Mouse (Mus musculus) left cerebral cortex, postnatal 4 days (tissue): ENCODE measurements around the gene Bpifb6. TPM values are rescaled to one million over a fixed set of nuclear protein-coding genes. Genes with fewer than 3 reads are reported as not detected.

ENCODE experiments used
- DNase-seq: peaks from one replicate; pipeline ENCODE4 v3.0.0-alpha.2; 2022
- intact Hi-C: fragments of 180-260 bp; cut with DNase I; formaldehyde crosslinking; loops from one replicate; pipeline ENCODE4 v1.15.1; 2025
- total RNA-seq, 2 experiments: library from RNA; stranded (reverse); gene quantifications; 2 replicates each; pipeline ENCODE4 v1.2.3; 2021

Bpifb6 gene
- total RNA-seq, result not detected

GRCm38 (mm10) chr2:153900088-153900487 lies at the start of gene Bpifb6:
Gene Bpifb6, plus strand, starts transcription at chr2:153900388.
- no peak for DNase-seq
- intact Hi-C loops, result no loop called here

GRCm38 (mm10) chr2:153851030-153851360 lies 49.2 kb upstream of the Bpifb6 start:
- DNase-seq, result peak; percentile 75

GRCm38 (mm10) chr2:153853544-153853943 lies 46.6 kb upstream of the Bpifb6 start:
- intact Hi-C loops, result loop anchor here (5.0 kb wide), 1 partner anchor 186 kb away; no protein-coding TSS in a partner anchor
- no peak for DNase-seq

More at GRCm38 (mm10) chr2:153851030-153851360, 49.2 kb upstream of the Bpifb6 start:
- intact Hi-C loops, result loop anchor here (5.0 kb wide), 1 partner anchor 184 kb away; no protein-coding TSS in a partner anchor

- intact Hi-C loops, result no loop called here
- peak; percentile 34 for DNase-seq
Measured at GRCm38 (mm10) chr2:153859581-153859980, 40.6 kb upstream of the Bpifb6 start.

GRCm38 (mm10) chr2:153860315-153860714 lies 39.9 kb upstream of the Bpifb6 start:
- intact Hi-C loops, result no loop called here
- DNase-seq, result no peak

GRCm38 (mm10) chr2:153860715-153861114 lies 39.5 kb upstream of the Bpifb6 start:
- DNase-seq, result no peak
- intact Hi-C loops, result no loop called here

- no peak for DNase-seq
- intact Hi-C loops, result no loop called here
Measured at GRCm38 (mm10) chr2:153861960-153862359, 38.2 kb upstream of the Bpifb6 start.

- intact Hi-C loops, result no loop called here
- no peak for DNase-seq
Measured at GRCm38 (mm10) chr2:153870984-153871383, 29.2 kb upstream of the Bpifb6 start, which contains the start of gene Sun5. Gene Sun5, minus strand, starts transcription at chr2:153871084.

GRCm38 (mm10) chr2:153874745-153875144 lies 25.4 kb upstream of the Bpifb6 start, which contains the start of gene Bpifb2:
Gene Bpifb2, plus strand, starts transcription at chr2:153875045.
- intact Hi-C loops, result no loop called here
- DNase-seq, result no peak

- peak; percentile 56 for DNase-seq
- intact Hi-C loops, result no loop called here
Measured at GRCm38 (mm10) chr2:153899111-153899510, 1.1 kb upstream of the Bpifb6 start.

- peak; percentile 38 for DNase-seq
- intact Hi-C loops, result no loop called here
Measured at GRCm38 (mm10) chr2:153902726-153903125, 2.5 kb downstream of the Bpifb6 start.

- DNase-seq, result no peak
- intact Hi-C loops, result no loop called here
Measured at GRCm38 (mm10) chr2:153906626-153907025, 6.4 kb downstream of the Bpifb6 start.

GRCm38 (mm10) chr2:153914151-153914550 lies 14.0 kb downstream of the Bpifb6 start:
- intact Hi-C loops, result no loop called here

GRCm38 (mm10) chr2:153917930-153918329 lies 17.7 kb downstream of the Bpifb6 start, which contains the start of gene Bpifb3:
Gene Bpifb3, plus strand, starts transcription at chr2:153918230.
- intact Hi-C loops, result no loop called here
- no peak for DNase-seq

More at GRCm38 (mm10) chr2:153914151-153914550, 14.0 kb downstream of the Bpifb6 start:
- DNase-seq, result peak; percentile 29

- intact Hi-C loops, result no loop called here
- no peak for DNase-seq
Measured at GRCm38 (mm10) chr2:153921246-153921645, 21.1 kb downstream of the Bpifb6 start.

- intact Hi-C loops, result no loop called here
- DNase-seq, result peak; percentile 73
Measured at GRCm38 (mm10) chr2:153929871-153930413, 29.8 kb downstream of the Bpifb6 start.

GRCm38 (mm10) chr2:153931125-153931524 lies 30.9 kb downstream of the Bpifb6 start:
- DNase-seq, result no peak
- intact Hi-C loops, result no loop called here

- intact Hi-C loops, result no loop called here
- DNase-seq, result peak; percentile 44
Measured at GRCm38 (mm10) chr2:153933311-153933710, 33.1 kb downstream of the Bpifb6 start.

- no peak for DNase-seq
- intact Hi-C loops, result no loop called here
Measured at GRCm38 (mm10) chr2:153935348-153935747, 35.2 kb downstream of the Bpifb6 start.

- no peak for DNase-seq
- intact Hi-C loops, result no loop called here
Measured at GRCm38 (mm10) chr2:153937843-153938242, 37.7 kb downstream of the Bpifb6 start, which contains the start of gene Bpifb4. Gene Bpifb4, plus strand, starts transcription at chr2:153938212.

- intact Hi-C loops, result no loop called here
- DNase-seq, result peak; percentile 69
Measured at GRCm38 (mm10) chr2:153943537-153943936, 43.3 kb downstream of the Bpifb6 start.

GRCm38 (mm10) chr2:153944567-153944966 lies 44.4 kb downstream of the Bpifb6 start:
- no peak for DNase-seq
- intact Hi-C loops, result no loop called here
